Mouse (Mus musculus) cerebellum, adult 2 months (tissue): ENCODE measurements at regions not wholly inside any gene's neighbourhood (a gene's known extent, or its start where the extent isn't known, plus 50 kb on each side); places are given as distances from the start of the nearest gene placed in this dataset.

Source experiments
- CTCF ChIP-seq: fragments of 200-500 bp; IDR thresholded peaks from 2 replicates; pipeline ENCODE4 v1.5.1; 2011; ENCODE audit warnings: low read depth, mild to moderate bottlenecking, control low read depth, low read length, moderate library complexity, borderline replicate concordance; ENCODE audit not compliant: insufficient read depth
- POLR2A ChIP-seq: fragments of 200-500 bp; IDR thresholded peaks from 2 replicates; pipeline ENCODE4 v1.6.1; 2011; ENCODE audit warnings: low read length, control low read depth, borderline replicate concordance; ENCODE audit not compliant: insufficient read depth

DNA sequence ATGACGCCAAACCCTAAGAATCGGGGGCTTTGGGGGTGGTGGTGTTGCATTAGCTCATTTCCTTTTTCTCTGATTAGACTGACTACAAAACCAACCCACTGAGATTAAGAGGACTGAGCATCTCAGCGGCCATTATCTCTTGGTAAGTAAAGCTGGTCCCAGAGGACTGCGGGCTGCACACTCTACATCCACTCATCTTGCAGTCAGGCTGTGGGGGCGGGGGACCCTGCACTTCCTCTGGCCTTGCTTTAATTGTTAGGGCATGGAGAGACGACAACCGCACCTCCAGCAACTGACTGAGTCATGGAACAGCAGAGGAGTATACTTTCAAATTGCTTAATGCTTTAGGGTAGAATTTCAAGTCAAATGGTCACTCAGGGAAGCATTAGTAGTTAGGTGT, 100.3 kb upstream of the Rai14 start:
- no peak for TF ChIP-seq POLR2A
- no peak for TF ChIP-seq CTCF
